Mouse (Mus musculus) T-helper 2 cell (primary cell): ENCODE results near the gene Car14.
"Not testable (repeated sequence)": the region's sequence is repeated elsewhere in the genome, so short reads cannot be mapped to it uniquely, and the experiment has no call there.

Experiments used
- in situ Hi-C: fragments of 300-600 bp; cut with MboI, MseI; formaldehyde crosslinking; loops from one replicate; pipeline ENCODE4 v1.15.1; 2025; ENCODE audit warnings: high pct_unique_total_duplicates

Car14 gene

GRCm38 (mm10) chr3:95892066-95893052, 12.1 kb downstream of the Car14 start:
- in situ Hi-C loops, result no loop called here

DNA sequence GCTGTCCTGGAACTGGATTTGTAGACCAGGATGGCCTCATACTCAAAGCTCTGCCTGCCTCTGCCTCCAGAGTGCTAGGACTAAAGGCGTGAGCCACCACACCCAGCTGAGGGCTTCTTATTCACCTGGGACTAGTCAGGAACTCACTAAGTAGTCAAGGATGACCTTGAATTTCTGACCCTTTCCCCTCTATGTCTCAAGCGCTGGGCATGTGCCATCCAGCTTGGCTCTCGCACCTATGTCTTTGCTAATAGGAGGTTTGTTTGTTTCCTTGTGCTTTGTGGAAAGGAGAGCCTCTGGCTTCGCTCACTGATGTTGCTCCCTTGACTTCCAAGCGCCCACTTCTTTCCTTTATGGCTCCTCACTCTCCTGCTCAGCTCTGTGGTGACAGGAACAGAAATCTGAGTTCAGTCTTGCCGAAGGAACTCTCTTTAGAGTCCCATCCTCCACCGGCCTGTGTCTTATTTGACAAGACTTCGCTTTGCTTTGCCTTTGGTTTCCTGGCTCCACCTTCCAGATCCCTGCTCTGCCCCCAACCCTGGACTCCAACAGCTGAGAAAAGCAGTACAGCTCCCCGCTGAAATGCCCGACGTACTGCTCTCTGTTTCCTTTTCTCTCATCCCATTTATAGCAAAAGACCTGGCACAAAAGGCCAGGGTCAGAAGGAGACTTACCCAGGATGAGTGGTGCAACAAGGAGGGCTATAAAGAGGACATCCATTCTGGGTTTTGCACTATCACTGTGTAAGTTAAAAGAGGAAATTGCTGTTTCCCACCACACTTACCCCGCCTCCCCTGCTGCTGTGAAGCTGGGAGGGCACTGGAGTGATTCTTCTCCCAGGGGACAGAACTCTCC, 13.1 kb downstream of the Car14 start, which contains the start of gene BC028528:
Gene BC028528, minus strand, starts transcription at position 795 of the 855 bp plus-strand sequence.
- in situ Hi-C loops, result no loop called here

GRCm38 (mm10) chr3:95889664-95890063, 14.8 kb downstream of the Car14 start:
- in situ Hi-C loops, result no loop called here

DNA sequence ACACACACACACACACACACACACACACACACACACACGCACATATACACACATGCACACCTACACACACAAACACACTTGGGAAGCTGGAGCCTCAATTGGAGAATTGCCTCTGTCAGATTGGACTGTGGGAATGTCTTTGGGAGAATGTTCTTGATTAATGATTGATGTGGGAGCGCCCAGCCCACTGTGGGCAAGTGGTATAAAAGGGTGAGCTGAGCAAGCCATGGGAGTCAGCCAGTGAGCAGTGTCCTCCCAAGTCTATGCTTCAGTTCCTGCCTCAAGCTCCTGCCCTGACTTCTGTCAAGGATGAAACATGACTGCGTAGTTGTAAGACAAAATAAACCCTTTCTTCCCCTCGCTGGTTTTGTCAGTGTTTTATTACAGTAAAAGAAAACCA, 16.9 kb downstream of the Car14 start:
- in situ Hi-C loops, result no loop called here

DNA sequence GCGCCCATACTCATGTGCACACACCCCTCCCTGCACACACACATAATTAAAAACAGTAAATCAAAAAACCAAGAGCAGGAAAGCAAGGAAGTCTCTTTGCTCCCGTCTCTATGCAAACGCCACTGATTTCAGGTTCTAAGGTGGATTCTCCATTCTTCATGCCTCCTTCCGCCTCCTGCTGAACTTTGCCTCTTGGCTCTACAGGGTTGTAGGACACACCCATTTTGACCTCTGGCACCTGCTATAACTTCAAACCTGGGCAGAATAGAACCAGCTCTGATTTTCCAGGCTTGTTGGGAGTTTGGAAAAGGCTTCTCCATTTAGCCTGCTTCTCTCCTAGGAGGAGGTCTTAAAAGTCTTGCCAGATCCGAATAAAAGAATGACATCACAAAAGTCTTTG, 20.1 kb downstream of the Car14 start:
- in situ Hi-C loops, result no loop called here

- in situ Hi-C loops, result no loop called here
Measured at GRCm38 (mm10) chr3:95882816-95883425, 21.6 kb downstream of the Car14 start.

DNA sequence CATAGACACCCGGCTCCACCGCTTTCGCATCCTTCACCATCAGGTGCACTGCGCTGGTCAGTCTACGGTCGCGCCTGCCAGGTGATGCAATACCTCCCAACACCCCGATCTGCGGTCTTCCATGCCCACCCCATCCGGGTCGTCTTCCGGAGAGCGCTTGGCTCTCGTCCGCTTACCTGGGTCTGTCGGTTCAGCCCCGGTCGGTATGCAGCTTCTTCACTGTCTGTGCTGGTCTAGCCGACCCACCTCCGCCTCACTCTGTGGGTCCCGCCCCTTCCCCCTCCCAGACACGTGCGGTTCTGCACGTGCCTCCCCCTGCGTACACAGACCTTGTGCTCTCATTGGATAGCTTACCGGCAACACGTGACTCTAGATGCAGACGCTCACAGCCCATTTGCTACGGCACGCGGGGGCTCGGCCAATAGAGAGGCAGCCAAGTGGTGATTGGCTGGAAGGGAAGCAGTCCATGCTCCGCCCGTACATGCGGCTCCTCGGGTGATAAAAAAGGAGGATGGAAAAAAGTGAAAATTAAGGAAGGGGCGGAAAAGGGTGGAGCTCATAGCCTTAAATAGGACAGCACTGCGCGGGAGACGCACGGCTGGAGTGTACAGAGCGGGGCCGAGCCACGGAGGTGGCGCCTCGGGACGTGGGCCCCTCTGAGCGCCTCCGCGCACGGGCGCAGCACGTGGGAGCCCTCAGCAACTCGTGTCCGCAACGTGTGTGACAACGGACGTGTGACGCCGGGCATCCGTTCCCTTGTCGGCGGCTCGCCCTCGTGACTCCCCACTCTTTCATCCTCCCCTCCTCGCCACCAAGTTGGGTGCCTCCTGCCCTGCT, 22.3 kb downstream of the Car14 start, which contains the start of gene Ciart:
Gene Ciart, minus strand, starts transcription at position 273 of the 837 bp plus-strand sequence.
- in situ Hi-C loops, result no loop called here

GRCm38 (mm10) chr3:95879063-95879462, 25.4 kb downstream of the Car14 start:
- in situ Hi-C loops, result no loop called here

DNA sequence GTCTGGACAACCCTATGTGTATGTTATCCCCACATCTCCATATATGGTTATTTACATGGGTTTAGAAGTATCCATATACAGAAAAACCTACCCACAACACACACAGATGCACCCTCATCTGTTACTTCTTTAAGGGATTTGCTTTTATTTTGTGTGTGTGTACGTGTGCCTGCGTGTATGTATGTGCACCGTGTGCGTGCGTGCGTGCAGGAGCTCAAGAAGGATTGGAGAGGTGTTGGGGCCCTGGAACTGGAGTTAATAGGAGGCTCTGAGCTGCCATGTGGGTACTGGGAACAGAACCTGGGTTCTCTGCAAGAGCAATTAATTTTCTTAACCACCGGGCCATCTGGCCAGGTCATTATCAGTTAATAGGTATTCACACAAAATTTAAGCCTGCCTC, 32.4 kb downstream of the Car14 start:
- in situ Hi-C loops, result no loop called here

- in situ Hi-C loops, result no loop called here
Measured at GRCm38 (mm10) chr3:95871392-95871867, 33.1 kb downstream of the Car14 start, which contains the start of gene Mrps21. TSS of gene Mrps21 (minus strand) at chr3:95871519.

GRCm38 (mm10) chr3:95870976-95871375, 33.5 kb downstream of the Car14 start:
- in situ Hi-C loops, result no loop called here

- in situ Hi-C loops, result loop anchor here (10.0 kb wide), 1 partner anchor 177 kb away; no protein-coding TSS in a partner anchor
Measured at GRCm38 (mm10) chr3:95867408-95867807, 37.1 kb downstream of the Car14 start.

- in situ Hi-C loops, result loop anchor here (10.0 kb wide), 1 partner anchor 179 kb away; no protein-coding TSS in a partner anchor
Measured at GRCm38 (mm10) chr3:95866071-95866470, 38.4 kb downstream of the Car14 start.

DNA sequence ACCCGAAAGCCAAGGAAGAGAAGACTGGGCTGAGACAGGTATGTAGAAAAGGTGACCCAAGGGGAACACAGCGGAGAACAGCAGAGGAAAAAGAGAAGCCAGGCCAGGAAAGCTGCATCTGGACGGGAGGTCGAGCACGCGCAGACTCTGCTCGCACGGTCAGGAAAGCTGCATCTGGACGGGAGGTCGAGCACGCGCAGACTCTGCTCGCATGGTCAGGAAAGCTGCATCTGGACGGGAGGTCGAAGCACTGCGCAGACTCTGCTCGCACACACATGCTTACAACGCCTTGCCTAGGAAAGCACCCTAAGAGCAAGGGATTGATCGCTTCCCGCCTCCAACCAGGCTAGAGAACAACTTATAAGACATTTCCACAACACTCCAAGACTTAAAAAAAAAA, 38.9 kb downstream of the Car14 start:
- in situ Hi-C loops, result loop anchor here (10.0 kb wide), 1 partner anchor 179 kb away; no protein-coding TSS in a partner anchor

- in situ Hi-C loops, result loop anchor here (10.0 kb wide), 1 partner anchor 180 kb away; no protein-coding TSS in a partner anchor
Measured at GRCm38 (mm10) chr3:95865050-95865449, 39.4 kb downstream of the Car14 start.

DNA sequence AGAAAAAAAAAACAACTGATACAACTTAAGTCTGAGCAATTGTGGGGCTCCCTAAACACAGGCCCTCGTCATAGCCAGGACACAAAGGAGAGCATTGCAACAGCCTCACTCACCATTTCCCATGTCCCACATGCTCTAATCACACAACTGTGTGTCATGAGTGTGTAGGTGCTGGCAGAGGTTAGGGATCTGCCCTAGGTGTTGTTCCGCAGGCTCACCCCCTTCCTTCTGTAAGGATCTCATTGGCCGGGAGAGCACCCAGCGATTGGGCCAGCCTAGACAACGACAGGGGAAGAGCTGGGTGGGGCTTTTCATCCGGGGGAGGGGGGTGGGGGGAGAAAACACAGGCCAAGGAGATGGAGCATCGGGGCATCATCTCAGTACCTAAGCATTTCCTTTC, 40.9 kb downstream of the Car14 start:
- in situ Hi-C loops, result loop anchor here (10.0 kb wide), 1 partner anchor 181 kb away; no protein-coding TSS in a partner anchor

DNA sequence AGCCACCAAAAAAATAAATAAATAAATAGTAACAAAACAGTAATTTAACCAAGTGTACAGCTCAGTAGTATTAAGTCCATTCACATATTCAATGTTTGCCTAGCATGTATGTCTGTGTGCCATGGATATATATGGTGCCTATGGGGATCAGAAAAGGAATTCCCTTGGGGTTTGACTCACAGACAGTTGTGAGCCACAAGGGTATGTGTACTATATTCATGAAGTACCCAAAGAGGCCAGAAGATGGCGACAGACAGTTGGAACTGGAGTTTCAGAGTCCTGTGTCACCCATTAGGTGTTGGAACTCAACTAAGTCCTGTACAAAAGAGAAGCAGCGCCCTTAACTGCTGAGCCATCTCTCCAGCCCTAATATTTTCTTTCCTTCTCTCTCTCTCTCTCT, 42.7 kb downstream of the Car14 start:
- in situ Hi-C loops, result loop anchor here (10.0 kb wide), 1 partner anchor 183 kb away; no protein-coding TSS in a partner anchor

DNA sequence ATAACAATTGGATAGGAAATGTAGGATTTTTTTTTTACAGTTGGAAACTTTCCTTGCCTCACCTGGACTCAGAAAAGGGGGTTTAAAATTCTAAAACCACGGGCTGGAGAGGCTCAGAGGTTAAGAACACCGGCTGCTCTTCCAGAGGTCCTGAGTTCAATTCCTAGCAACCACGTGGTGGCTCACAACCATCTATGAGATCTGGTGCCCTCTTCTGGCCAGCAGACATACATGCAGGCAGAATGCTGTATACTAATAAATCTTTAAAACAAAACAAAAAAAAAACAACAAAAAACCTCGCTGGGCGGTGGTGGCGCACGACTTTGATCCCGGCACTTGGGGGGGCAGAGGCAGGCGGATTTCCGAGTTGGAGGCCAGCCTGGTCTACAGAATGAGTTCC, 43.3 kb downstream of the Car14 start:
- in situ Hi-C loops, result loop anchor here (10.0 kb wide), 1 partner anchor 184 kb away; no protein-coding TSS in a partner anchor

GRCm38 (mm10) chr3:95860323-95860722, 44.2 kb downstream of the Car14 start:
- in situ Hi-C loops, result loop anchor here (10.0 kb wide), 1 partner anchor 184 kb away; no protein-coding TSS in a partner anchor

DNA sequence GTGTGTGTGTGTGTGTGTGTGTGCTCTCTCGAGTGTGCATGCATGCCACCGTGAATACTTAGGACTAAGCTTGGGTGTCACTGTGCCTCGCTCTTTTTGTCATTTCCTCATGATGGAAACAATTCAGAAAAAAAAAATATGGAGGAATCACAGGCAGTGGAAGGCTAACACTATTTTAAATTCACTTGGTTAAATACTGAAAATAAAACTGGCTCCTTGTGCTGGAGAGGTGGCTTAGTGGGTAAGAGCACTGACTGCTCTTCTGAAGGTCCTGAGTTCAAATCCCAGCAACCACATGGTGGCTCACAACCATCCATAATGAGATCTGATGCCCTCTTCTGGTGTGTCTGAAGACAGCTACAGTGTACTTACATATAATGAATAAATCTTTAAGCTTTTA, 46.2 kb downstream of the Car14 start:
- in situ Hi-C loops, result not testable (repeated sequence)
